Mouse (Mus musculus) lung, adult 2 months (tissue): ENCODE data around the gene Adipor2.

Experiments used
- CTCF ChIP-seq: fragments of 200-500 bp; IDR thresholded peaks from 2 replicates; pipeline ENCODE4 v1.5.1; 2011; ENCODE audit warnings: mild to moderate bottlenecking, low read length, control low read depth; ENCODE audit not compliant: insufficient read depth
- POLR2A ChIP-seq: fragments of 200-500 bp; IDR thresholded peaks from 2 replicates; pipeline ENCODE4 v1.6.1; 2011; ENCODE audit warnings: low read depth, mild to moderate bottlenecking, control low read depth, low read length, borderline replicate concordance; ENCODE audit errors: extremely low read depth

GRCm38 (mm10) chr6:119325978-119326377 lies 91.5 kb downstream of the Adipor2 start:
- TF ChIP-seq CTCF = no peak
- TF ChIP-seq POLR2A = no peak
